Mouse (Mus musculus) embryonic facial prominence, embryonic 11.5 days (tissue): Measurements from ENCODE around the gene Smim17. TPM values are rescaled to one million over a fixed set of nuclear protein-coding genes. Genes with fewer than 3 reads are reported as not detected.
"Not testable (repeated sequence)": the region's sequence is repeated elsewhere in the genome, so short reads cannot be mapped to it uniquely, and the experiment has no call there.

Source experiments
- ATAC-seq: fragments of 200-750 bp; cut with Nextera tagmentation; replicated peaks from 2 replicates; pipeline ENCODE4 v1.8.0; 2017; ENCODE audit warnings: low read depth; ENCODE audit not compliant: insufficient number of reproducible peaks, low FRiP score, low TSS enrichment
- DNase-seq: peaks from one replicate; pipeline ENCODE4 v3.0.0-alpha.2; 2015; ENCODE audit warnings: low spot score
- H3K27ac ChIP-seq: fragments of 300-500 bp; sonication (generic); replicated peaks from 2 replicates; pipeline ENCODE4 v1.5.1; 2014; ENCODE audit warnings: mild to moderate bottlenecking, low read depth, low read length, control low read depth
- H3K27me3 ChIP-seq: fragments of 300-500 bp; sonication (generic); 2 replicates; pipeline ENCODE4 v1.6.1; 2014; ENCODE audit warnings: mild to moderate bottlenecking, low read length, moderate library complexity, mixed read lengths; ENCODE audit not compliant: control insufficient read depth, insufficient read depth
- H3K36me3 ChIP-seq: fragments of 300-500 bp; sonication (generic); replicated peaks from 2 replicates; pipeline ENCODE4 v1.6.1; 2014; ENCODE audit warnings: low read depth, mild to moderate bottlenecking, low read length, moderate library complexity, mixed read lengths; ENCODE audit not compliant: control insufficient read depth, insufficient read depth
- H3K4me1 ChIP-seq: fragments of 300-500 bp; sonication (generic); 2 replicates; pipeline ENCODE4 v1.6.1; 2014; ENCODE audit warnings: low read length, mixed read lengths; ENCODE audit not compliant: control insufficient read depth, insufficient read depth
- H3K4me2 ChIP-seq: fragments of 300-500 bp; sonication (generic); 2 replicates; pipeline ENCODE4 v1.6.1; 2014; ENCODE audit warnings: low read depth, mild to moderate bottlenecking, control low read depth, low read length, moderate library complexity
- H3K4me3 ChIP-seq: fragments of 300-500 bp; sonication (generic); 2 replicates; pipeline ENCODE4 v1.5.1; 2014; ENCODE audit warnings: low read depth, low read length, control low read depth
- H3K9ac ChIP-seq: fragments of 300-500 bp; sonication (generic); replicated peaks from 2 replicates; pipeline ENCODE4 v1.6.1; 2014; ENCODE audit warnings: mild to moderate bottlenecking, control low read depth, low read length
- H3K9me3 ChIP-seq: fragments of 300-500 bp; sonication (generic); replicated peaks from 2 replicates; pipeline ENCODE4 v1.6.1; 2016; ENCODE audit warnings: mild to moderate bottlenecking, low read length, inconsistent platforms, mixed read lengths; ENCODE audit not compliant: control insufficient read depth
- WGBS: fragments of 180-500 bp; shearing (Covaris S2); extraction: QIAGEN DNeasy Blood & Tissue Kit; methylation state at CpG from one replicate; pipeline ENCODE4 v1.1.7; 2014; 5-methylcytosine and 5-hydroxymethylcytosine counted together
- polyA plus RNA-seq: library from polyadenylated mRNA; unstranded; fragments of >200 nt; fragmentation: Nextera tagmentation; extraction: Ambion mirVana; gene quantifications from 2 replicates; pipeline ENCODE4 v1.2.1, GENCODE M21; 2014

Smim17 gene
- polyA plus RNA-seq, 1 experiment from 2014 or later, result not detected

DNA sequence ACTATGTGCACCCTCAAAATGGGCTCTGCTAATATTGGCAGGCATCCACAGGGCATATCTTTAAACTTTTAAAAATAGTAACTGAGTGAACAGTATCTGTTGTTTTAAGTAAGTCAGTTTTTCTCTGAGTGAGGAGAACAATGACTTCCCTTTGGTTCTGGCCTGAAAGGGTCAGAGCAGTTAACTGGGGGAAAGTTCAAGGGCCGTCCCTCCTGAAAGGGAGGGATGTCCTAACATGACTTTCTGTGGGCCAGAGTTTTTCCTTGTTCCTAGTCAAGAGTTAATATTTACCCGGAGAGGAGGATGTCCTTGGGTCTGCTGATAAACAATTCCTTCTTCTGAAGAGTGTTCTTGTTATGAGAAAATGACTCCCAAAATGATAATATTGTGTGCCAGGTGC lies 79.1 kb downstream of the Smim17 start:
- ATAC-seq, H3K36me3 ChIP-seq, H3K9me3 ChIP-seq, H3K27me3 ChIP-seq, H3K9ac ChIP-seq, H3K4me3 ChIP-seq, H3K4me2 ChIP-seq, H3K4me1 ChIP-seq, H3K27ac ChIP-seq, DNase-seq: not testable (repeated sequence)
- 85% methylated on average over 2 of the region's 2 CpGs for WGBS

Other genes starting within 250 kb of the Smim17 start
- 13.8 TPM in 2 replicates for gene Zfp787, start 242.7 kb upstream of the Smim17 start, polyA plus RNA-seq
- 66.4 and 73.4 TPM in 2 replicates for gene Zfp444, start 226.5 kb upstream of the Smim17 start, polyA plus RNA-seq
- gene Galp, start 201.6 kb upstream of the Smim17 start, polyA plus RNA-seq, result not detected in 2 replicates
- not detected in 2 replicates for gene Zscan5b, start 176.4 kb upstream of the Smim17 start, polyA plus RNA-seq
- gene Epp13, start 146.0 kb upstream of the Smim17 start, polyA plus RNA-seq, result not detected in 2 replicates
- gene Zfp667, start 112.1 kb upstream of the Smim17 start, polyA plus RNA-seq, result 7.4 and 8.2 TPM in 2 replicates
- gene Zfp583, start 67.4 kb upstream of the Smim17 start, polyA plus RNA-seq, result 8.3 and 8.8 TPM in 2 replicates
- 1.4 and 1.6 TPM in 2 replicates for gene Gm3854, start 55.0 kb upstream of the Smim17 start, polyA plus RNA-seq
- gene Zfp78, start 35.4 kb upstream of the Smim17 start, polyA plus RNA-seq, result 1.9 and 3.0 TPM in 2 replicates
- gene Zfp28, start 15.4 kb upstream of the Smim17 start, polyA plus RNA-seq, result 12.0 and 13.8 TPM in 2 replicates
- gene Gm20715, start 11.6 kb downstream of the Smim17 start, polyA plus RNA-seq, result not detected in 2 replicates
- gene Olfr1344, start 40.0 kb downstream of the Smim17 start, polyA plus RNA-seq, result not detected in 2 replicates
- not detected in 2 replicates for gene Olfr1336, start 57.5 kb downstream of the Smim17 start, polyA plus RNA-seq
- not detected in 2 replicates for gene Olfr1346, start 68.4 kb downstream of the Smim17 start, polyA plus RNA-seq
- gene Olfr5, start 88.2 kb downstream of the Smim17 start, polyA plus RNA-seq, result not detected in 2 replicates
- gene Olfr1347, start 101.0 kb downstream of the Smim17 start, polyA plus RNA-seq, result not detected in 2 replicates
- gene Olfr1348, start 110.0 kb downstream of the Smim17 start, polyA plus RNA-seq, result not detected in 2 replicates
- gene Olfr1349, start 124.2 kb downstream of the Smim17 start, polyA plus RNA-seq, result not detected in 2 replicates
- not detected in 2 replicates for gene Olfr1350, start 166.1 kb downstream of the Smim17 start, polyA plus RNA-seq